Mouse (Mus musculus) lung, adult 2 months (tissue): ENCODE measurements around the gene Cfdp1. TPM values are rescaled to one million over a fixed set of nuclear protein-coding genes. Genes with fewer than 3 reads are reported as not detected.

Experiments used
- DNase-seq: peaks from one replicate; pipeline ENCODE4 v3.0.0; 2022
- H3K4me1 ChIP-seq: fragments of 200-500 bp; 2 replicates; pipeline ENCODE4 v1.6.1; 2011; ENCODE audit warnings: low read length; ENCODE audit not compliant: control insufficient read depth, insufficient read depth
- H3K4me3 ChIP-seq: fragments of 200-500 bp; replicated peaks from 2 replicates; pipeline ENCODE3; 2011; ENCODE audit warnings: low read depth, mild to moderate bottlenecking, control low read depth, low read length; ENCODE audit errors: extremely low read depth
- CTCF ChIP-seq: fragments of 200-500 bp; IDR thresholded peaks from 2 replicates; pipeline ENCODE4 v1.5.1; 2011; ENCODE audit warnings: mild to moderate bottlenecking, low read length, control low read depth; ENCODE audit not compliant: insufficient read depth
- POLR2A ChIP-seq: fragments of 200-500 bp; IDR thresholded peaks from 2 replicates; pipeline ENCODE4 v1.6.1; 2011; ENCODE audit warnings: low read depth, mild to moderate bottlenecking, control low read depth, low read length, borderline replicate concordance; ENCODE audit errors: extremely low read depth
- WGBS: fragments of 180-500 bp; shearing (Covaris S2); methylation state at CpG from one replicate; pipeline ENCODE4 v1.1.7; 2018; 5-methylcytosine and 5-hydroxymethylcytosine counted together
- polyA plus RNA-seq: library from polyadenylated mRNA; depleted of rRNA; stranded (reverse); fragments of >200 nt; gene quantifications from 2 replicates; pipeline ENCODE4 v1.2.3, GENCODE M21; 2012

Cfdp1 gene
- polyA plus RNA-seq, 1 experiment: 7.9 TPM

DNA sequence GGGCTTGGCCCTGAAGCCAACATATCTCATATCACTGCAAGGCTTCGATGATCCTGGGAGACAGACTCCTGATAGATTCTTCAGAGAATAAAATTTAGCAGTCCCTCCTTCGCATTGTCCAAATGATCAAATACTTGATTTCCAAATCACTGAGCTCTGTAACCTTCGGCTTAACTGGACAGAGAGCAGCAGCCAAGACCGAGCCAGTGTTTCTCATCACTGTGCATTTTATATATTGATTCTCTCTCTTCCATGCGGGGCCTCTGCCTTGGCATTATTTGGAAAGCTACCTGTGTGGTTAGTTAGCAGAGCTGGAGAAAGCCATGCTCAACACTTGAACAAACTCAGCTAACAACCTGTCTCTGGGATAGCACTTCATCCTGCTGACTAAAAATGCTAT lies 80.6 kb downstream of the Cfdp1 start:
- no peaks in the 10 kb centered on the region for H3K4me1 ChIP-seq
- H3K4me3 ChIP-seq: no peak overlapping the region
- TF ChIP-seq POLR2A (no peak), CTCF (no peak)
- 92% methylated on average over 5 of the region's 5 CpGs for WGBS
- DNase-seq: no peak

DNA sequence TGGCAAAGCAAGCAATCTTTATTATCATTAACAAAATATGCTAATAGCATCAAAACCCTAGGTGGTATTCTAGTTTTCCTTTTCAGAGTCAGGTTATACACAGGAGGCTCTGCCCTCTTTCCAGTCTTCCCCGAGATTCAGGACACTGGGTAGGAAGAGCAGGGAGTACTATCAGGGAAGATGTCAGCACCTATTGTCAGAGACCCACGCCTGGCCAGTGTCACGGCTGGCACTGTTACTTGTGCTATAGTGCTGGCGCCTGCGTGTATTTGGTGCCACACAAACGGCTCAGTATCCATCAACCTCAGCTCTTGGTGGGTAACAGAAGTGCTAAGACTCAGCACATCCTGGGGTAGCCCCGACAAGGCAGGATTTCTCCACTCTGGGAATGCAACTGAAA lies 81.0 kb downstream of the Cfdp1 start:
- Histone ChIP-seq H3K4me1 (no peaks in the 10 kb centered on the region), H3K4me3 (no peak overlapping the region)
- DNase-seq: no peak
- no peak for TF ChIP-seq CTCF
- TF ChIP-seq POLR2A: no peak
- WGBS: 86% methylated on average over 7 of the region's 7 CpGs

DNA sequence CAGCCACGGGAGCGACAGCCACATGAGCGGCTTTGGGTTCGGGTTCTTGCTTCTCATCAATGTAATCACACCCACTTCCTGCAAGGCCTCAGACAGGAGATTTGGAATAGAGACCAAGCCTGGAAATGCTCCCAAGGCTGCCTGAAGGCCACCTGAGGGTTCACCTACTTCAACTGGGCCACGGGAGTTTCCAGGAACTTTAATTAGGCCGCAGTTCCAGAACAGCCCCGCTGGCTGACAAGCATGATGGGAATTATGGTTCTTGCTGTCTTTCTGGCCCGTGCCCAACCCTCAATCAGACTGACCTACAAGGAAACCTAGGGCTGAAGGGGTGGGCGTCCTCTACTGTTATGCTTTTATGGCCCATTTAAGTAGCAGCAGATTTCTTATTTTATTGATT lies 82.0 kb downstream of the Cfdp1 start:
- H3K4me1 ChIP-seq: no peaks in the 10 kb centered on the region
- no peak overlapping the region for H3K4me3 ChIP-seq
- TF ChIP-seq CTCF: no peak
- TF ChIP-seq POLR2A: no peak
- no peak for DNase-seq
- 78% methylated on average over 9 of the region's 9 CpGs for WGBS

DNA sequence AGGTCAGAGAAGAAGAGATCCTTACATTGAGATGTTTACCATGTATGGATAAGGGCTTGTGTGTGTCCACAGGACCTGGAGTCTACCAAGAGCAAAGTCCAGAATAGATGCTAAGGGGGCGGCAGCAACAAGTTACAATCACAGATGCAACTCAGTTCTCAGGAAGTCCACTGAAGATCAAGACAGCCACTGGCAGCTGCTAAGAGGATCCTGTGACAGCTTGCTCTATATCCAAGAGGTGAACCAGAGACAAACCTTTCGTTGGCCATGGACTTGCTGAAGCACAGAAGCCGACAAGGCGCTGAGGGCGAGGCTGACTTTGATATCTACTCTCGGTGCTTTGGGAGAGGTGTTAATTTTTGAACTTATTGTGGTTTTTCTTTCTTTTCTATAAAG lies 82.5 kb downstream of the Cfdp1 start:
- TF ChIP-seq CTCF (no peak), POLR2A (no peak)
- H3K4me1 ChIP-seq: no peaks in the 10 kb centered on the region
- DNase-seq: no peak
- no peak overlapping the region for H3K4me3 ChIP-seq
- WGBS: 85% methylated on average over 6 of the region's 6 CpGs

DNA sequence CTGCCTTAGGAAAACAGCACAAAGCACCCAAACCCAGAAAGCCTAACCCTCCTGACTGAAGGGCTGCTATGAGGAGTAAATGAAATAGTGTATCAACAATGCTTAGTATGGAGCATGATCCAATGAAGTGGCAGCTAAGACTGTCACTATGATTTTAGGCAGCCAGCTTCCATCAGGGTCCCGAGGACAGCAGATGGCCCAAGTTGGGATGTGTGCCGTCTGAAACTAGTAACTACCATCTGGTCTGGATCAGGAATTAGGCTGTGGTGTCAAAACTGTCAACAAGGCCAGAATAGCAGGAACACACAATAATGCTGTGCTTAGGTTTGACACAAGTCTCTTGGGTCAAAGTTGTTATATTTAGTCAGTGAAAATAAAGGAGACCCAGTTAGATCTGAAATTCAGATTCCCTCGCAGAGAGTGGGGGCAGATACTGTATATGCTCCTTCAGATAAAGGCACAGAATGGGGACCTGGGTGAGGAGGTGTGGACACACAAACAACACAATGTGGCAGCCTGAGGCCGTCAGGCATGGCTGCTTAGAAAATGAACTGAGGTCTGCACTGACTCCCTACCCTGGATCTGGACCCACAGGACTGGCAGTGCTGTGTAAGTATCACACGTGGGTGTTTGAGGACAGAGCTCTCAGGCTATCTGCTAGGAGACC lies 83.0 kb downstream of the Cfdp1 start:
- 77% methylated on average over 5 of the region's 5 CpGs for WGBS
- no peak overlapping the region for H3K4me3 ChIP-seq
- no peak for DNase-seq
- TF ChIP-seq POLR2A: no peak
- H3K4me1 ChIP-seq: no peaks in the 10 kb centered on the region

DNA sequence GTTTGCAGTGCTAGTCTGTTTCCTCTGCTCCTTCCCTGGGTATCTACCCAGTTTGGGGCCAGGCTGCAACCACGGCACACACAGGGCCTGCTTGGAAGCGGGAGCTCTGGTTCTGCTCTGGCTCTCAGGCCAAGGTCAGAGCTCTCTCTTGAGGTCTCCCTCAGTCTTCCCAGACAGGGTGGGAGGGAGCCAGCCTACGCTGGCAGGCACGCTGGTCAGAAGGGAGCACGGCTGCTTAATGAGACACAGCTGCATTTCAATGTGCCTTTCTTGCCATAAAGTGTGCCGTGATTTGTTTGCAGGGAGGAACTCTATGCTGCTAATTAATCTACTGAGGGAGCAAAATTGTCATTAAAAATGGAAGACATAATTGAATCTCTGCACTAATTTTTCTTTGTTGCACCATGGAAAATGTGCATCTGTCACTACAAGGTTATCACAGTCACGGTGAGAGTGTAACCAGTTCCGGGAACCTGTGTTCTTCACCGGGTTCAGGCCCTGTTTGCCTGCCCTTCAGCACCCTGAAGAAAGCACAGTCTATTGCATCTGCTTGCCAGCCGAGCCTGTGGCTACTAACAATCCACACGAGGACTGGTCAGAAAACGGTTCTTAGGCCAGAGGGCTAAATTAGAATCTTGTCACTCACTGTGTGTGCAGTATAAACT lies 84.2 kb downstream of the Cfdp1 start:
- TF ChIP-seq CTCF: no peak
- TF ChIP-seq POLR2A: no peak
- Histone ChIP-seq H3K4me1 (no peaks in the 10 kb centered on the region), H3K4me3 (no peak overlapping the region)
- DNase-seq: no peak
- 73% methylated on average over 12 of the region's 12 CpGs for WGBS

DNA sequence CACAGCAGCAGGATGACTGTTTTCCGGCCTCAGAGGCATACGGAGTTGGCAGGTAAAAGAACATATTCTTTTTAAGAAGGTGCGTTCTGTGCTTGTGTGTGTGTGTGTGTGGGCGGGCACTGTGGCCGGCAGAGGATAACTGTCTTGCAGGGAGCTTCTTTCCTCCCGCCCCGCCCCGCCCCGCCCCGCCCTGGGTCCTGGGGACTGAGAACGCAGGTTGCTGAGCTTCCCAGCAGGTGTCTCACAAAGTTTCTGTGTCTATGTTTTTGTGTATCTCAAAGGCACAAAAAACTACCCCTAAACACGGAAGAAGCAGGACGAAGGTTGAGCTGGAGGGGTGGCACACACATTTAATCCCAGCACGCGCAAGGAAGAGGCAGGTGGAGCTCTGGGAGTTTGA lies 84.8 kb downstream of the Cfdp1 start:
- H3K4me3 ChIP-seq: no peak overlapping the region
- TF ChIP-seq POLR2A (no peak), CTCF (no peak)
- no peaks in the 10 kb centered on the region for H3K4me1 ChIP-seq
- WGBS: 80% methylated on average over 15 of the region's 15 CpGs
- no peak for DNase-seq

DNA sequence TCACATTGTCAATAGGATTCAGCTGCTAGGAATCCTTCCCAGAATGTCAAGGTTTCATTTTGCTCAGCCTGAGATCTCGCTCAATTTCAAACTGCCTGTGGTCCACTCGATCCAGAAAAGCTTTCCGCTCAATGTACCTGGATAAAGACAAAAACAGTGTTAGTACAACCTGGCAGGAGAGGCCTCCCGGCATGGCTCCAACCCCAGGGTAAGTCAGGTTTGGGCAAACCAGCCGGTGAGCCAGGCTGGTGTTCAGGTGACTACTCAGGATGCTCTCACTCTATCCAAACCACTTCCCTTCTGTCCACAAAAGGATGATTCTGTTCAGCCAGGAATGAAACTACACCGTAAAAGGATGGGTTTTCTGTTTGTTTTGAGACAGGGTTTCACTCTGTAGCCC lies 85.4 kb downstream of the Cfdp1 start:
- TF ChIP-seq POLR2A (no peak), CTCF (no peak)
- no peak overlapping the region for H3K4me3 ChIP-seq
- 85% methylated on average over 6 of the region's 6 CpGs for WGBS
- H3K4me1 ChIP-seq: no peaks in the 10 kb centered on the region
- DNase-seq: no peak

DNA sequence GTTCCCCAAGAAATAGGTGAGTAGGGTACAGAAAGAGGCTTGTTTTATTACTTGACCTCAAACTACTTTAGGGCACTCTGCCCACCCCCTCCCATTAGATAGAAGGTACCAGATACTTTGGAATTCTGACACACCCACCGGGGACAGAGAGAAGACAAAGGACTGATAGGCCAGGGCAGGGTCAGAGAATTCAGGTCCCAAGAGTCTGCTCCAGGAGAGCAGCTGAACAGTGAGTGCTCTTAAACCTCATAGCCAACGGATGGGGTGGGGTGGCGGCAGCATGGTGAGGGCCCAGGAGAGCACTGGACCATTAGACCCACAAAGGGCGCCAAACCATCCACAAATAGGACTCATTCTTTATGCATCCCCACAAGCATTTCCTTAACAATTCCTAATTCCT lies 88.5 kb downstream of the Cfdp1 start:
- TF ChIP-seq POLR2A: no peak
- TF ChIP-seq CTCF: no peak
- DNase-seq: no peak
- no peaks in the 10 kb centered on the region for H3K4me1 ChIP-seq
- WGBS: 89% methylated on average over 4 of the region's 4 CpGs
- H3K4me3 ChIP-seq: no peak overlapping the region

DNA sequence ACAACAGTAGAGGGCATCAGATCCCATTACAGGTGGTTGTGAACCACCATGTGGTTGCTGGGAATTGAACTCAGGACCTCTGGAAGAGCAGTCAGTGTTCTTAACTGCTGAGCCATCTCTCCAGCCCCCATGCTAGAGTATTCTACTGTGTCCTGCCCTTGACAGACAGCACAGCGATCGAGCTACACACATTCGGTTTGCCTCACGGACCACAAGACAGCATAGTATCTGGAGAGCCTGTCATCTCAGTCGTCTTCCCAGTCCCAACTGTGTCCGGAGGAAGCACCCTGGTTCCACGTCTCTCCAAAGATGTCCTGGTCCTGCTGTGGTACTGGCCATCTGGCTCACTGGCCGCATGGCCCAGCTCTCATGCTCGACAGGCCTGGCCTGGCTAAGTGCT lies 89.0 kb downstream of the Cfdp1 start:
- H3K4me1 ChIP-seq: no peaks in the 10 kb centered on the region
- TF ChIP-seq CTCF (no peak), POLR2A (no peak)
- WGBS: 94% methylated on average over 9 of the region's 9 CpGs
- no peak overlapping the region for H3K4me3 ChIP-seq
- DNase-seq: no peak
